Mouse (Mus musculus): ENCODE data around the gene Mospd3.

DNA sequence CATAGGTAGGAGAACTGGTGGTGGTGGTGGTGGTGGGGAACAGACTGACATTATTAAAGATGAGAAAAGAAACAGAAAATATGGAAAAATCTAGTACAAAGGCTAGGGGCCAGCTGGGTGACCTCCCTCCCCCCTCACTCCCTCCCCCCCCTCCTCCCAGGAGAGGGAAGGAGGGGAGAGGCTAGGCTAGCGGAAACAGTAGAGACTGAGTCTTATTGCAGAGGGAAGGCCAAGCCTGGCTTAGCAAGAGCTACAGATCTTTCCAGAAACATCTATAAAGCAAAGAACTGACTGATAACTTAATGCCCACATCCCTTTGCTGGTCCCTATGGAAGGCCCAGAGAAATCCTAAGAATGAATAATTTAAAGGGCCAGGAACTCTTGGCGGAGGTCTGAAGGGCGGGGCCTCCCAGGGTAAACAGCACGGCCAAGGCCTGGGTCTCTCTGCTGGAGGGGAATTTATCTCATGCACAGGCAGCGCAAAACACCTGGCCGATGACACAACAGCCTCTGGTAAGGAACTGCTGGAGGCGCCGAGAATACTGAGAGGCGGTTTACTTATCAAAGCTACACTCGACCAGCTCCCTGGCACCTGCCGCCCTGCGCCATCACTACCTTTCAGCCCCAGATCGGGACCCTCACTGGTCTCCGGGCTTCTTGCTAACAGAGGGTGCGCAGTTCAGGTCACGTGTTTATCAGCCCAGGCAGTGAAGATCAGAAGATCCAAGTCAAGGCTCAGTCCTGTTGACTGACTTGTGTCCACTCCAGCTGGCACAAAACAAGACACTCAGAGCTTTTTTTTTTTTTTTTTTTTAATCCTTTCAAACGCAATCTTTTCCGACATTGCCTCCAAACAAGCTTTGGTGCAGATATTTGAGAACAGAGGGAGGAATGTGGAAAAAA, 49.1 kb upstream of the Mospd3 start:
- TF ChIP-seq POLR2A (IDR thresholded peaks at IDR 0.05; ENCODE audit: insufficient read depth, low read depth, low read length) (no peak), CTCF (IDR thresholded peaks at IDR 0.05) (no peak), EP300 (IDR thresholded peaks at IDR 0.05; ENCODE audit: insufficient read depth, low read depth, low read length) (no peak)

Measured in heart, adult 2 months (tissue).